Mouse (Mus musculus): ENCODE data around the gene Rasgef1b.
A peak's percentile ranks its signal among the peaks of the same experiment; 100 is the strongest.

The Rasgef1b gene

GRCm38 (mm10) chr5:99496157-99496453 is 232.8 kb downstream of the Rasgef1b start:
- DNase-seq (ENCODE audit: low read depth, low spot score): no peak

DNA sequence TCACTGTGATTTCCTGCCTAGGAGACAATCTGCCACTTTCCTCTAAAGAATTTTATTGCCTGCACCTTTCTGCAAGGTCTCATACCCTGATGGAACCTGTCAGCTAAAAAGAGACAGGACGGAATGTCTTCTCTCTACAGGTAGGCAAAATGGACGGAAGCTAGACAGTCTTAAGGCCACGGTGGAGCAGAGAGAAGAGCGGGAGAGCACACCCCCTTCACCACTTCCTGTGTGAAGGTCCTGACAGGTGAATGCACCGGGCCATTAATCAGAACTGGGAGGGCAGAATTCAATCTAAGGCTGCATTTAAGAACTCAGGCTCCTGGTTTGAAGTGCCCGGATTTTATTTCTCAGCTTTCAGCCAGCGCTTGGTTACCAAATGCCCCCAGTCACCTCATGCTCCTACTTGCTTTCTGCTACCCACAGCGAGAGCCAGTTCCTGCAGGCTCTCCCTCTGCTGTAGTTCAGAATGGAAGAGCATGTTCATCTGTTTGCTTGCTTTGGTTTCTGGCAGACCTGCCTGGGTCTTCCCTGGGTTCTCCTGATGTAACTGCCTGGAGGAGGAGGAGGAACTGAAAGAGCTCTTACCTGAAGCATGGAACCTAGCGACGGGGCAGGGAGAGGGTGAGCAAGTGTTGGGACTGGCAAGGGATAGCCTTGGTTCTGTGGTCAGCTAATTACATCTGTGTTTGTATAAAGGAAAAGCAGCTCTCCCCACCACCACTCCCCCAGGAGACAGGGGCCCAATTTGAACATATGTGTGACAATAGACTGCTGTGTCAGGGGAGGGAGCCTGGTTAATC is 233.3 kb downstream of the Rasgef1b start:
- DNase-seq (ENCODE audit: low read depth, low spot score): no peak

- no peak for DNase-seq (ENCODE audit: low read depth, low spot score)
Observed at GRCm38 (mm10) chr5:99493861-99494260, 235.0 kb downstream of the Rasgef1b start.

- no peak for DNase-seq (ENCODE audit: low read depth, low spot score)
Observed at GRCm38 (mm10) chr5:99493017-99493416, 235.8 kb downstream of the Rasgef1b start.

DNA sequence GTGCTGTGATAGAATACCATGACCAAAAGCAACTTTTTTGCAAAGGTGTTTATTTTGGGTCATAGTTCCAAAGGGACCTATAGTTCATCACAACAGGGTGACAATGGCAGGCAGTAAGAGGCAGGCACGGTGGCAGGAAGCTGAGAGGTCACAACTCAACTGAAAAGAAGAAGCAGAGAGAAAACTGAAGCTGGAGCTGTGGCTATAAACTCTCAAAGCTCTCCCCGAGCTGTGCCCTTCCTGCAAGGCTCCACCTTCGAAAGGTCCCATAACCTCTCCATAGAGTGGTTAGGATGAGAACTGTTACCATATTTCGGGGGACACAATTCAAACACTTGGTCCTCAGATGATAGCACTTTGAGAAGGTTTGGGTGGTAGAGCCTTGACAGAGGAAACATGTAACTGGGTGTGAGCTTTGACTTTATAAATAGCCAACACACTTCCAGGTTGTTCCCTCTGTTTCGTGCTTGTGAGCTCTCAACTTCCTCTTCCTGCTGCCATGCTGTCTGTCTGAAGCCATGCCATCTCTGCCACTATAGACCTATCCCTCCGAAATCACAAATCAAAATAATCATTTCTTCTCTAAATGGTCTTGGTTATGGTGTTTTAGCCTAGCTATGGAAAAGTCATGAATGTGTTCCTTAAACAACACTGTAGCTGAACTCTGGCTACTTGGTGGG is 240.2 kb downstream of the Rasgef1b start:
- no peak for DNase-seq (ENCODE audit: low read depth, low spot score)

DNA sequence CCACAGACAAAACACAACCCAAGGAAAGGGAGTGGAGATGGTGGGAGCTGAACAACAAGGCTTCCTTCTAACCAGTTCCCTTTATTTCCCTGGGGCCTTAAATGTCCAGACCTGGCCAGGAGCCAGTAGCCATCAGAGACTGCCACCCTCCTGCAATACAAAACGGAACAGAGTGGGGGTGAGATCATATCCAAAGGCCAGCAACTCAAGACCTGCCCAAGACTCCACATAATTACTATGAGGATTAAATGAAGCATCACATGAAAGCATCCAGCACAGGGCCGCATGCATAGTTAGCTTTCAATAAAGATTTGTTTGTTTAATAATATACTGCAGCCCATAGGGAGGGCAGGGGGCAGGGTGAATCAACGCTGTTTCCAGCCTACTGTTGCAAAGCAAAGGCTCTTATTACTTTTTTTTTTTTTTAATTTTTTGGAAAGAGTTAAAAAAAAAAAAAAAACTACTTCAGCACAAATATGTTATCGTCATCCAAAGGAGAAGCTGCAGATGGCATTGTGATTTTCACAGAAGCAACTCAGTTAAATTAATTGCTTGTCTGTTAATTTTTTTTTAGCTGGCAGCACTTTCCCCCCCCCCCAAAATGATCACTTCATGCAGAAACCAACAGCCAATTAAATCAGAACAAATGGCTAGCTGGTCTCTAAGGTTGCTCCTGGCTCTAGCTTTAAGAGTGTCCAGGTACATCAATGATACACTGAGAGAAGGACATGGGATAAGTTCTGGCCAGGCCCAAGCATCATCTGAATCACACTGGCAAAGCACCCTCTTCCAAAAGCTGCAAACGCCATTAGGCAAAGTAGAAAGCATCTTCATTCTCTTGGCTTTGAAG is 241.6 kb downstream of the Rasgef1b start:
- DNase-seq (ENCODE audit: low read depth, low spot score): no peak

GRCm38 (mm10) chr5:99483162-99483561 is 245.7 kb downstream of the Rasgef1b start:
- no peak for DNase-seq (ENCODE audit: low read depth, low spot score)

DNA sequence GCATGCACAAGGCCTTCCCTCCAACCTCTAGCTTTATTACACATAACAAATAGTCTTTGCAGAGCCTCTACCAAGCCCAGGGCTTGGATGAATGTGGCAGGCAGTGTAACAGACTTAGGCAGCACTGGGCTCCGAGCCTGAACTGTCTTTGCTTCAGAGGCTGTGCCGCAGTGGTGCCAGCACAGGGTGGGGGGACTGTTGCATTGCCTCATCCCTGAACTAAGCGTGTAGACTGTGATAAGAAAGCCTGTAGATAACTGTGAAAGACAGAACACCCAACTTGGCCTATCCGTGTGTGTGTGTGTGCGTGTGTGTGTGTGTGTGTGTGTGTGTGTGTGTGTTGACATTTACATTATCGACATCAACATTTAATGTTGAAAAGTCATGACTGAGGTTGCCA is 246.3 kb downstream of the Rasgef1b start:
- DNase-seq (ENCODE audit: low read depth, low spot score): no peak

GRCm38 (mm10) chr5:99482016-99482415 is 246.8 kb downstream of the Rasgef1b start:
- no peak for DNase-seq (ENCODE audit: low read depth, low spot score)

- DNase-seq (ENCODE audit: low read depth, low spot score): no peak
Observed at GRCm38 (mm10) chr5:99480078-99481031, 248.5 kb downstream of the Rasgef1b start.

DNA sequence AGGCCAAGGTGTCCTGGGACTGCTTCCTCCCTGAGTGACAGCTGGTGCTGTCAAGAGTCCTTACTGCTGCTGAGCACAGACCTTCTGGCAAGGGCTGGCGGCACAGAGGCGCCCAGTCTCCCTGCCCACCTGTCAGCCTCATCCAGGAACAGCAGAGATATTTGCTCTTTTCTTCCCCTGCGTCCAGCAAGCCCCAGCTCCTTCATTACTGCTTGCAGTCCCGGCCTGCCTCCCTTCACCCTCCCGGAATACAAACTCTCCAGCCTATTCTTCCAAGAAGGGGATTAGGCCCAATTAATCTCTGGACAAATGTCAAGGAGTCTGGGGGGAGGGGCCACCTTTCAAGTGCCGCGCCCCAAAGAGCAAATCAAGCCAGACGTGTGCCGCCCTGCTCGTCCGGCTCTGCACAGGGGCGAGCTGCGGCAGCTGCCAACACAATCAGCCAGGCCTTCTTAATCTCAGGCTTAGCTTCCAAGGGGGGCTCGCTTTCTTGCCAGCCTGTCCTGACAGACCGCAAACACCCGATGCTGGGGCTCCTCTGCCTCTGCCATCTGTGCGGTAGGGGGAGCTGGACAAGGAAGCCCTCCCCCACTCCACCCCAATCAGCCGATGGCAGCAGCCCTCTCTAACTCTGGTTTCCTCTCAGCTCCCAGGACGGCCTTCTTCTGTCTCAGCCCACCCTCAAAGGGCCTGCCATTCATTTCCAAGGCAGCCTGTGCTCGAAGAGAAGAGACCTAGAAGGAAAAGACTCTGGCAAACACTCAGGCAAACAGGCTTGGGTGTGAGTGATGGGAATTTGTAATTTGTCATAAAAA is 249.4 kb downstream of the Rasgef1b start:
- DNase-seq (ENCODE audit: low read depth, low spot score): peak; percentile 60

DNA sequence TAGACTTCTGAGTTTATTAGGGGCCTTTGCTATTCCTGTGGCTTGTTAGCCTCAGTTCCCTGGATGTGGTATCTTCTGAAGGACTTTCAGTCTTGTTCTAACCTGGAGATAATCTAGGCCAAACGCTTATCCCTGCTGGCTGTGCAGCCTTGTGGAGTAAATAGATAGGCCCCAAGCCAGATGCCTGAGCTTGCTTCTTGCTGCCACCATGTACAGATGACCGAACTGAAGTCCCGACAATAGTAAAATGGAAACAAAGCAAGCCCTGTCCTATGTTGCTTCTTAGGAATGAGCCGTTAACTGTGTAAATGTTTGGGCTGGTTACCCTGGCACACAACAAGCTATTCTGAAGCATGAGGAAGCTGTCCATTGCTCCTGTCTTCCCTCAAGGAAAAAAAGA is 250.1 kb downstream of the Rasgef1b start:
- no peak for DNase-seq (ENCODE audit: low read depth, low spot score)

DNA sequence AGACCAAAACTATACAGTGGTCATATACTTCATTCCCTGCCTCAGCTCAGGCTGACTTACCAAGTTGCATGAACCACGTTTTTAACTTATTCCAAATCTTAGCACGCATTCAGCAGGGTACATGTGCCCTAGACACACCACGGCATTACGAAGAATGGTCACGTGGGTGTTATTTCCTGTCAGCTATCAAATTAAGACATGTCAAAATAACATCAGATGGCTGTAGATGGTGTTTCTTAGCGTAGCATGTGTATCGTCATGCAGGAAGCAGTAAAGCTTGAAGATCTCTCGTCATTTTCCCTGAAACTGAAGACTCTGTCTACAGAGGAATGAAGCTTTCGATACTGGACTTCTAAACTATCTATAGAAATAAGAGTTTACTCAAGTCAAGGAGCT is 251.4 kb downstream of the Rasgef1b start:
- no peak for DNase-seq (ENCODE audit: low read depth, low spot score)

DNA sequence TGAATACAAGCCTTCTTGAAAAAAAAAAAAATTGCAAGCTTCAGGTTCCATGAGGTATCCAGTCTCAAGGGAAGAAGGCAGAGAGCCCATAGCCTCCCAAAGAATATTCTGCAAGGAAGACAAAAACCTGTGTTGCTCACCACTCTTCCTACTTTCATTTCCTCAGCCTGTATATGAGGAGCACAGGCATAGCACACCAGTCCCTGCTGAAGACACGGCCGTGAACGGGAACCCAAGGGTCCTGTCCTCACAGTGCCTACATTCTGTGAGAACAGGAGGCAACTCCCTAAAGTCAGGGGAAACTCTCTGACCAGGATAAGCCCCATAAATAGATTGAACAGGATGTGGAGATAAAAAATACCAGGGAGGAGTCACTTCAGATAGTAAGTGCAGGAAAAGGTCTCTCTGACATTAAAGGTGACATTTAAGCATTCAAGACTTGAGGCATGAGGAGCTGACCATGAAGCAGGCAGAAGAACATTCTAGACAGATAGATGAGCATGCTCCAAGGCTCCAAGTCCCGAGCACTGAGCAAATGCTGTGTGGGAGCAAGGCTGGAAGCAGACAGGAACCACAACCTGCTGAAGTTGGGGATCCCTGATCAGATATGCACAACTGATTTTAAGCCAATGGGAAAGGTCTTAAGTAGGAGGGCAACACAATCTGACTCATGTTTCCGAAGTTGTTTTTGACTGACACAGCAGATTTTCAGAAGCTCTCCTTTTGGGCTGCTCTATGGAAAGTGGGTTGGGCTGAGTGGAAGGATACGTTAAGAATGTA is 252.0 kb downstream of the Rasgef1b start:
- DNase-seq (ENCODE audit: low read depth, low spot score): no peak

- no peak for DNase-seq (ENCODE audit: low read depth, low spot score)
Observed at GRCm38 (mm10) chr5:99472607-99473335, 256.1 kb downstream of the Rasgef1b start.

GRCm38 (mm10) chr5:99471790-99472189 is 257.1 kb downstream of the Rasgef1b start:
- no peak for DNase-seq (ENCODE audit: low read depth, low spot score)

- DNase-seq (ENCODE audit: low read depth, low spot score): no peak
Observed at GRCm38 (mm10) chr5:99470613-99471012, 258.3 kb downstream of the Rasgef1b start.

GRCm38 (mm10) chr5:99459007-99459406 is 269.9 kb downstream of the Rasgef1b start:
- no peak for DNase-seq (ENCODE audit: low read depth, low spot score)

DNA sequence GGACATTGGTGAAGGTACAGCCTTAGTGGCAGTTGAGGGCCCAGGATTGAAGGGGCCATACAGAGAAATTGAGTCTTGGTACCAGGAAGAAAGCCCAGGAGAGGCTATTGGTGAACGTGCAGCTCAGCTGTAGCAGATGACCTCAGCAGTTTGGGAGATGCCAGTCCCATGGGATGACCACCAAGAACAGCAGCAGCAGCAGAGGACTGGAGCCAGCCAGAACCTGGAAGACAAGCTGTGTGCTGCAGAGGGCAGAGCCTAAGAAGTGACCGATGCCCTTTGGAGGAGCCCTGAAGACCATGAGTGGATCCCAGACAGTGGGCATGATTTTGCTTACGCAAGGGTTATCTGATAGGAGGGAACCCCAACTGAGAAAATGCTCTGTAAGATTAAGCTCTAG is 271.6 kb downstream of the Rasgef1b start:
- no peak for DNase-seq (ENCODE audit: low read depth, low spot score)
